8 mouse cellular contexts compared by ENCODE assay signal in the genomic region with DNA sequence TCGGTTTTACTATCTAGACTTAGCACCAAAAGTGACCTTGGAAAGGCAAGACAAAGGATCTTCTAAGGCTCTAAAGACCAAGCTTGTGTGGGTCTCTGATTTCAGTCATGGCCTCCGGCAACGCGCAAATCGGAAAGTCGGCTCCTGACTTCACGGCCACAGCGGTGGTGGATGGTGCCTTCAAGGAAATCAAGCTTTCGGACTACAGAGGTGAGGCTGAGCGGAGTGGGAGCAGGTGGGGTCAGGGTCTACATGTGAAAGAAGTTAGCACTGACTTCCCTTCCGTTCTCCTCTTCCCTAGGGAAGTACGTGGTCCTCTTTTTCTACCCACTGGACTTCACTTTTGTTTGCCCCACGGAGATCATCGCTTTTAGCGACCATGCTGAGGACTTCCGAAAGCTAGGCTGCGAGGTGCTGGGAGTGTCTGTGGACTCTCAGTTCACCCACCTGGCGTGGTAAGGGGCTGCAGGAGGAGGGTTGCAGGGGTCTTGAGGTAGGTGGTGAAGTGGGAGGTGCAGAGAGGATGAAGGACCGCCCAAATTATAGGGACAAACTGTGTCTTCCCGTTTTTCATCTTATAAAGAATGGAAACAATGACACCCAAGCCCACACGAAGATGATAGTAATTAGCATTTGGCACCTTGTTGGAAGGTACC. TPM values are rescaled to one million over a fixed set of nuclear protein-coding genes. Genes with fewer than 3 reads are reported as not detected.
A peak's percentile ranks its signal among the peaks of the same experiment; 100 is the strongest.
DNase-seq lines count a peak whose midpoint lies in the region; ATAC-seq and TF ChIP-seq lines count a peak whose summit lies in the region.

No protein-coding gene starts in this region.

- WGBS in kidney, embryonic 15.5 days: 5% methylated on average over 21 of the region's 21 CpGs
- WGBS in bone marrow, adult 2 months: 15% methylated on average over 21 of the region's 21 CpGs
- 4% methylated on average over 21 of the region's 21 CpGs for WGBS in liver, embryonic 16.5 days (ENCODE audit: insufficient replicate concordance)

- peak overlapping the region; percentile 81 for H3K9ac ChIP-seq in kidney, embryonic 15.5 days
- H3K9ac ChIP-seq in liver, embryonic 16.5 days (ENCODE audit: low read depth, low read length): peak overlapping the region; percentile 84

- H3K4me1 ChIP-seq in kidney, embryonic 15.5 days: peaks cover 45% of the 10 kb centered on the region
- peaks cover 10% of the 10 kb centered on the region; the same call in 1 of the 2 replicates for H3K4me1 ChIP-seq in bone marrow, adult 2 months (ENCODE audit: control insufficient read depth, insufficient read depth, low read length)
- H3K4me1 ChIP-seq in liver, embryonic 16.5 days (ENCODE audit: control insufficient read depth, low read depth, low read length): peaks cover 66% of the 10 kb centered on the region

- peak overlapping the region; percentile 76 for H3K4me3 ChIP-seq in kidney, embryonic 15.5 days (replicated peaks)
- peak overlapping the region; percentile 80 for H3K4me3 ChIP-seq in bone marrow, adult 2 months (replicated peaks; ENCODE audit: control insufficient read depth, low read depth, low read length)
- peak overlapping the region; percentile 75 for H3K4me3 ChIP-seq in liver, embryonic 16.5 days (ENCODE audit: low read depth, low read length)

- peak; percentile 18; the same call in 1 of the 2 replicates for TF ChIP-seq POLR2A in bone marrow, adult 2 months (IDR thresholded peaks at IDR 0.05; ENCODE audit: borderline replicate concordance, control insufficient read depth, low read depth, low read length)

- no peak for ATAC-seq in kidney, embryonic 15.5 days (replicated peaks; ENCODE audit: low FRiP score)
- ATAC-seq in liver, embryonic 16.5 days (ENCODE audit: low read depth): no peak
- ATAC-seq in megakaryocyte-erythroid progenitor cell, adult 5-6 weeks (replicated peaks; ENCODE audit: low FRiP score, low TSS enrichment, poor library complexity, severe bottlenecking): no peak

- peak overlapping the region; percentile 93 for H3K27ac ChIP-seq in kidney, embryonic 15.5 days
- H3K27ac ChIP-seq in bone marrow, adult 2 months (ENCODE audit: control insufficient read depth, insufficient read depth, low read depth, low read length, poor library complexity): peak overlapping the region; percentile 86
- H3K27ac ChIP-seq in liver, embryonic 16.5 days (ENCODE audit: low read length): peak overlapping the region; percentile 97

- H3K36me3 ChIP-seq in kidney, embryonic 15.5 days: peaks cover 43% of the 10 kb centered on the region
- H3K36me3 ChIP-seq in liver, embryonic 16.5 days (ENCODE audit: control insufficient read depth, insufficient read depth): peaks cover 44% of the 10 kb centered on the region

- no peaks in the 10 kb centered on the region for H3K9me3 ChIP-seq in kidney, embryonic 15.5 days (replicated peaks)
- no peaks in the 10 kb centered on the region for H3K9me3 ChIP-seq in liver, embryonic 16.5 days (replicated peaks; ENCODE audit: control insufficient read depth, low read length)

- TF ChIP-seq CTCF in bone marrow, adult 2 months (IDR thresholded peaks at IDR 0.05; ENCODE audit: control insufficient read depth, insufficient read depth, low read length): no peak

- no peak for DNase-seq in kidney, postnatal 14 days
- DNase-seq in heart, postnatal 4 days: peak; percentile 27
- no peak for DNase-seq in T-cell, adult 2 months (ENCODE audit: low spot score)
- no peak for DNase-seq in yolk sac, embryonic 10.5 days (ENCODE audit: low spot score)

- peak overlapping the region; percentile 83 for H3K4me2 ChIP-seq in kidney, embryonic 15.5 days
- peak overlapping the region; percentile 88 for H3K4me2 ChIP-seq in liver, embryonic 16.5 days (ENCODE audit: low read depth, low read length)

- no peaks in the 10 kb centered on the region for H3K27me3 ChIP-seq in kidney, embryonic 15.5 days
- H3K27me3 ChIP-seq in liver, embryonic 16.5 days (ENCODE audit: control insufficient read depth, insufficient read depth, low read depth, low read length): no peaks in the 10 kb centered on the region

RNA-seq across cellular contexts. Expression of gene Rnaseh2a, which starts 0.7 kb away (rescaled TPM):
- polyA plus RNA-seq in kidney, embryonic 15.5 days (2015; fragmentation: Nextera tagmentation; extraction: Ambion mirVana): 125 and 129 TPM in 2 replicates
- 40.8 and 54.9 TPM in 2 replicates for polyA plus RNA-seq in bone marrow, adult 2 months (2011; ENCODE audit: insufficient read depth, insufficient read length, low replicate concordance, missing spikeins)
- total RNA-seq in heart, postnatal 4 days (2021): 10 to 100 TPM; 61.8 to 69.1 TPM
- 91.6 and 98.1 TPM in 2 replicates for polyA plus RNA-seq in liver, embryonic 16.5 days (2015; fragmentation: Nextera tagmentation; extraction: Ambion mirVana)
- total RNA-seq in megakaryocyte-erythroid progenitor cell, adult 5-6 weeks (2014; fragmentation: Nextera tagmentation): 198 and 202 TPM in 2 replicates
- total RNA-seq in megakaryocyte-erythroid progenitor cell, adult 5-6 weeks (2017): 119 and 151 TPM in 2 replicates

RNA-seq across cellular contexts. Expression of gene Prdx2, which starts 0.9 kb away (rescaled TPM):
- polyA plus RNA-seq in kidney, embryonic 15.5 days (2015; fragmentation: Nextera tagmentation; extraction: Ambion mirVana): 808 and 824 TPM in 2 replicates
- polyA plus RNA-seq in bone marrow, adult 2 months (2011; ENCODE audit: insufficient read depth, insufficient read length, low replicate concordance, missing spikeins): 1,113 and 1,804 TPM in 2 replicates
- 100 to 1,000 TPM; 678 to 716 TPM for total RNA-seq in heart, postnatal 4 days (2021)
- polyA plus RNA-seq in liver, embryonic 16.5 days (2015; fragmentation: Nextera tagmentation; extraction: Ambion mirVana): 1,724 and 1,773 TPM in 2 replicates
- total RNA-seq in megakaryocyte-erythroid progenitor cell, adult 5-6 weeks (2014; fragmentation: Nextera tagmentation): 898 and 1,004 TPM in 2 replicates
- 1,011 and 1,021 TPM in 2 replicates for total RNA-seq in megakaryocyte-erythroid progenitor cell, adult 5-6 weeks (2017)

RNA-seq across cellular contexts. Expression of gene Gm49661, which starts 1.0 kb away (rescaled TPM):
- polyA plus RNA-seq in kidney, embryonic 15.5 days (2015; fragmentation: Nextera tagmentation; extraction: Ambion mirVana): not detected in 2 replicates
- not detected in 2 replicates for polyA plus RNA-seq in bone marrow, adult 2 months (2011; ENCODE audit: insufficient read depth, insufficient read length, low replicate concordance, missing spikeins)
- total RNA-seq in heart, postnatal 4 days (2021): 1 to 10 TPM in 1 of 2 experiments, not detected in 1; 1.5 TPM
- polyA plus RNA-seq in liver, embryonic 16.5 days (2015; fragmentation: Nextera tagmentation; extraction: Ambion mirVana): 0.45 and 1.4 TPM in 2 replicates
- not detected in 2 replicates for total RNA-seq in megakaryocyte-erythroid progenitor cell, adult 5-6 weeks (2014; fragmentation: Nextera tagmentation)
- total RNA-seq in megakaryocyte-erythroid progenitor cell, adult 5-6 weeks (2017): not detected in 2 replicates

RNA-seq across cellular contexts. Expression of gene Junb, which starts 8.3 kb away (rescaled TPM):
- polyA plus RNA-seq in kidney, embryonic 15.5 days (2015; fragmentation: Nextera tagmentation; extraction: Ambion mirVana): 9.6 TPM in 2 replicates
- polyA plus RNA-seq in bone marrow, adult 2 months (2011; ENCODE audit: insufficient read depth, insufficient read length, low replicate concordance, missing spikeins): 11.1 and 18.4 TPM in 2 replicates
- 10 to 100 TPM; 12.3 to 12.4 TPM for total RNA-seq in heart, postnatal 4 days (2021)
- 10.6 and 16.5 TPM in 2 replicates for polyA plus RNA-seq in liver, embryonic 16.5 days (2015; fragmentation: Nextera tagmentation; extraction: Ambion mirVana)
- total RNA-seq in megakaryocyte-erythroid progenitor cell, adult 5-6 weeks (2014; fragmentation: Nextera tagmentation): 4.1 and 8.0 TPM in 2 replicates
- 57.8 and 74.2 TPM in 2 replicates for total RNA-seq in megakaryocyte-erythroid progenitor cell, adult 5-6 weeks (2017)

RNA-seq across cellular contexts. Expression of gene Hook2, which starts 20.1 kb away (rescaled TPM):
- polyA plus RNA-seq in kidney, embryonic 15.5 days (2015; fragmentation: Nextera tagmentation; extraction: Ambion mirVana): 25.3 and 27.0 TPM in 2 replicates
- 3.5 and 7.3 TPM in 2 replicates for polyA plus RNA-seq in bone marrow, adult 2 months (2011; ENCODE audit: insufficient read depth, insufficient read length, low replicate concordance, missing spikeins)
- total RNA-seq in heart, postnatal 4 days (2021): 1 to 10 TPM; 2.2 to 2.6 TPM
- 8.5 and 9.5 TPM in 2 replicates for polyA plus RNA-seq in liver, embryonic 16.5 days (2015; fragmentation: Nextera tagmentation; extraction: Ambion mirVana)
- total RNA-seq in megakaryocyte-erythroid progenitor cell, adult 5-6 weeks (2014; fragmentation: Nextera tagmentation): 7.7 and 9.6 TPM in 2 replicates
- total RNA-seq in megakaryocyte-erythroid progenitor cell, adult 5-6 weeks (2017): 11.0 and 19.9 TPM in 2 replicates
